Mouse (Mus musculus): ENCODE results near the gene Bmpr1b. TPM values are rescaled to one million over a fixed set of nuclear protein-coding genes. Genes with fewer than 3 reads are reported as not detected.

Bmpr1b gene
- polyA plus RNA-seq, 1 experiment from 2014 or later = 4.0 TPM

DNA sequence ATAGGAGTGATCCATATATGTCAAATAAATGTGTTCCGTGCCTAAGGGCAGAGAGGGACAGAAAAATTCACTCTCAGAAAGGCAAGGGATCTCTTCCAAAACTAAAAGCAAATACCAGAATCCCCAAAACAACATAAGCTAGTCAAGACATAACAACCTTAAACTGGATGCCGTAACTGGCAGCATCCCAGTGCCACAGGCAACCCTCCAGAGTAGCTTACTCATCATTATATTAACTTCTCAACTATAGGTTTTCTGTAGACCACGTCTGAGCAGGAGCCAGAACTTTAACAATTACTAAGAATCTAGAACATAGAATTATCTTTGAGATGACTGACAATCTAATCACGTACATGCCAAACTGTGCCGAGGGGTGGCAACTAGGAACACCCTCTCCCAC is 128.9 kb downstream of the Bmpr1b start:
- H3K36me3 ChIP-seq (ENCODE audit: control insufficient read depth, insufficient read depth, low read length) = no peaks in the 10 kb centered on the region
- no peak overlapping the region for H3K4me3 ChIP-seq (ENCODE audit: low read length)
- no peak overlapping the region for H3K9ac ChIP-seq (ENCODE audit: low read length)
- H3K4me1 ChIP-seq (replicated peaks; ENCODE audit: control insufficient read depth, insufficient read depth, low read length) = no peaks in the 10 kb centered on the region
- WGBS = 85% methylated on average over 5 of the region's 5 CpGs
- no peak overlapping the region for H3K27ac ChIP-seq (ENCODE audit: low read length)
- no peaks in the 10 kb centered on the region for H3K27me3 ChIP-seq (ENCODE audit: control insufficient read depth, insufficient read depth, low read depth, low read length)
- ATAC-seq (ENCODE audit: low read depth) = no peak
- no peak overlapping the region for H3K4me2 ChIP-seq (ENCODE audit: low read depth, low read length)
- no peaks in the 10 kb centered on the region for H3K9me3 ChIP-seq (ENCODE audit: control insufficient read depth, low read length)

DNA sequence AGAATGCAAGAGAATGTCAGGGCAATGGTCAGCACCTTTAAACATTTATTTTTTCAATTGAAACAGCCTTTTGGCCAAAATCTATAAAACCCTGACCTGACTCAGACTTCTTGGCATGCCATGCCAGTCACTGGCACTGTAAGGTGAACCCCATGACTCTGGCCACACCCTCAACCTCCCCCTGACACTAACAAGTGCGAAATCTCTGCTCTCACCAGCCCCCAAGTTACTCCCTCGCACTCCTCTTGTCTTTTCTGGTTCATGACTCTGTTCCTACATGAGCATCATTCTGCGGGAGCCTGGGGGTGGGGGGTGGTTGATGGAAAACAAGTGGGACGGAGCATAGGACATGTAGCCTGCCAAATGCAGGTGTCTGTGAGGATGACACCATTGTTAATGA is 135.1 kb downstream of the Bmpr1b start:
- Histone ChIP-seq H3K9ac (ENCODE audit: low read length) (no peak overlapping the region), H3K27me3 (ENCODE audit: control insufficient read depth, insufficient read depth, low read depth, low read length) (no peaks in the 10 kb centered on the region), H3K9me3 (ENCODE audit: control insufficient read depth, low read length) (no peaks in the 10 kb centered on the region), H3K4me1 (replicated peaks; ENCODE audit: control insufficient read depth, insufficient read depth, low read length) (no peaks in the 10 kb centered on the region), H3K36me3 (ENCODE audit: control insufficient read depth, insufficient read depth, low read length) (no peaks in the 10 kb centered on the region), H3K4me2 (ENCODE audit: low read depth, low read length) (no peak overlapping the region), H3K4me3 (ENCODE audit: low read length) (no peak overlapping the region), H3K27ac (ENCODE audit: low read length) (no peak overlapping the region)
- ATAC-seq (ENCODE audit: low read depth) = no peak
- WGBS = 54% methylated on average over 4 of the region's 4 CpGs

DNA sequence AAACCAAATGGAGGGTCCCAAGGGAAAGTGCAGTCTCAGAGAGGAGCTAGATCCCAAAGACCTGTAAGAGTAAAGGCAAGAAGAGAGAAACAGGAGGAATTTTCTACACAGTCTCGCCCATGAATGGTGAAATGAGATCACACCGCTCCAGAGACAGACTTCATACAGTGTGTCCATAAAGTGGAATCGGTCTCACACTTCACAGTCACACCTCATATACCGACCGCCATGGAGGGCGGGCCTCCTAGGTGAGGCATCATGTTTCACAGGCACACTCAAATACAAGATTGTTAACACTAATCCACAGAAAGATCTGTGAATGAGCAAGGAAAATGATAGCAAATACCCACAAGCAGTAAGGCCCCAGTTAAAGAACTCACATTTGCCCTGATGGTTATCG is 149.5 kb downstream of the Bmpr1b start:
- Histone ChIP-seq H3K36me3 (ENCODE audit: control insufficient read depth, insufficient read depth, low read length) (no peaks in the 10 kb centered on the region), H3K9ac (ENCODE audit: low read length) (no peak overlapping the region), H3K9me3 (ENCODE audit: control insufficient read depth, low read length) (no peaks in the 10 kb centered on the region), H3K27ac (ENCODE audit: low read length) (no peak overlapping the region), H3K4me2 (ENCODE audit: low read depth, low read length) (no peak overlapping the region), H3K4me1 (replicated peaks; ENCODE audit: control insufficient read depth, insufficient read depth, low read length) (no peaks in the 10 kb centered on the region), H3K27me3 (ENCODE audit: control insufficient read depth, insufficient read depth, low read depth, low read length) (no peaks in the 10 kb centered on the region), H3K4me3 (ENCODE audit: low read length) (no peak overlapping the region)
- no peak for ATAC-seq (ENCODE audit: low read depth)
- WGBS = 67% methylated on average over 7 of the region's 7 CpGs

DNA sequence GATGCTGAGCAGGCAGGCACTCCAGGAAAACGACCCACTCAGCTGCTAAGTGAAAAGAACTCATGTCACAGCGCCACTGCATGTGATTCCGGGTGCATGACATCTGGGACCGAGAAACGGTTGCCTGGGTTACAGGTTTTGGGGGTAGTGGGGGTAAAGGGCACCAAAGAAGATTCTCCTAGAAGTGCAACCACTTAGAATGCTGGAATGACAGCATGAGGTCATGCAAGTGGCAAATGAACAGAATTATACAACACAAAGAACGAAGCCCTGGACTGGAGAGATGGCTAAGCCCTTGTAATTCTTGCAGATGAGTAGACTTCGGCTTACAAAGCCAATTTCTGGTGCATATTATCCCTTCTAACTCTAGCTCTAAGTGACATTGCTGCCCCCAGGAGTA is 184.7 kb downstream of the Bmpr1b start:
- ATAC-seq (ENCODE audit: low read depth) = no peak
- Histone ChIP-seq H3K9me3 (ENCODE audit: control insufficient read depth, low read length) (no peaks in the 10 kb centered on the region), H3K36me3 (ENCODE audit: control insufficient read depth, insufficient read depth, low read length) (no peaks in the 10 kb centered on the region), H3K27ac (ENCODE audit: low read length) (no peak overlapping the region), H3K4me2 (ENCODE audit: low read depth, low read length) (no peak overlapping the region), H3K9ac (ENCODE audit: low read length) (no peak overlapping the region), H3K4me3 (ENCODE audit: low read length) (no peak overlapping the region), H3K27me3 (ENCODE audit: control insufficient read depth, insufficient read depth, low read depth, low read length) (no peaks in the 10 kb centered on the region), H3K4me1 (replicated peaks; ENCODE audit: control insufficient read depth, insufficient read depth, low read length) (no peaks in the 10 kb centered on the region)
- 45% methylated on average over 7 of the region's 7 CpGs for WGBS

DNA sequence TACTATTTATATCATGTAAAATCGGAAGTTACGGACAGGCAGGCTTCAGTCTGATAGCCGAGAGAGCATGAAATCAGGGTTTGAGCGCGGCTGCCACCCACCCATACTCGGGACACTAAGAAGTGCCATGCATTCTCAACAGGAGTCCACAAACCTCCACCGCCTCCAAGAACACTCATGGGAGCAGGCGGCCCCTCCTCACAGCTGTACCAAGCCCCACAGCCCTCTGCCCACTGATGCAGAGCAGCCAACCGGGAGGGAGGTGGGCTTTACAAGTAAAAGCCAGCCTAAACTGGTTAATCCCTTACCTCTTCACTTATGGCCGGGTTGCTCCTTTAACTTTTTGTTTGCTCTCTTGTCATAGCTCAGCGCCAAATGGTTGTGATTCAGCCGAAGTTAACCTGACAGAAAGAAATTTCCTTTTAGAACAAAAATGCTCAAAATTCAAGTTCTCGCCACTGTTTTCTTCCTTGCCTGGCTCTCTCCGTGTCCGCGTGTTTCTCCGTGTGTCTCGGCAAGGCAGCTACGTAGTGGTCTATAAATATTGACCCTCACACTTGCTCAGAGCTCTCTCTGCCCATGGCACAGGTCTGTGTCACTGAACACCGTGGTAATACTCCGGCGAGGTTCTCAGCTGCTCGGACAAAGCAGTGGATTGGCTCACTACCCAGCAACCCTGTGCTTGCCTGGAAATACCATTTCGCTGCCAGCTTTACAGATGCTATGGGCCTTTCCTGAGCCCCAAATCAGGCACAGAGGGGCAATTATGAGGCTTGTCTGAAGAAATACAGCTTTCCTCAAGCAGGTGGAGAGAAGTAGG is 187.4 kb downstream of the Bmpr1b start:
- Histone ChIP-seq H3K27ac (ENCODE audit: low read length) (0 out of 2 replicates have a peak overlapping the region, but pooled peaks have one; percentile 20), H3K4me2 (ENCODE audit: low read depth, low read length) (peak overlapping the region; percentile 43), H3K9me3 (ENCODE audit: control insufficient read depth, low read length) (no peaks in the 10 kb centered on the region), H3K4me3 (ENCODE audit: low read length) (peak overlapping the region; percentile 31), H3K36me3 (ENCODE audit: control insufficient read depth, insufficient read depth, low read length) (no peaks in the 10 kb centered on the region), H3K9ac (ENCODE audit: low read length) (no peak overlapping the region; the same call in none of the 2 replicates), H3K4me1 (replicated peaks; ENCODE audit: control insufficient read depth, insufficient read depth, low read length) (0 out of 2 replicates have a peak, but pooled peaks cover 2% of the 10 kb centered on the region), H3K27me3 (ENCODE audit: control insufficient read depth, insufficient read depth, low read depth, low read length) (no peaks in the 10 kb centered on the region)
- peak; percentile 67; the same call in 1 of the 2 replicates for ATAC-seq (ENCODE audit: low read depth)
- WGBS = 63% methylated on average over 24 of the region's 24 CpGs

DNA sequence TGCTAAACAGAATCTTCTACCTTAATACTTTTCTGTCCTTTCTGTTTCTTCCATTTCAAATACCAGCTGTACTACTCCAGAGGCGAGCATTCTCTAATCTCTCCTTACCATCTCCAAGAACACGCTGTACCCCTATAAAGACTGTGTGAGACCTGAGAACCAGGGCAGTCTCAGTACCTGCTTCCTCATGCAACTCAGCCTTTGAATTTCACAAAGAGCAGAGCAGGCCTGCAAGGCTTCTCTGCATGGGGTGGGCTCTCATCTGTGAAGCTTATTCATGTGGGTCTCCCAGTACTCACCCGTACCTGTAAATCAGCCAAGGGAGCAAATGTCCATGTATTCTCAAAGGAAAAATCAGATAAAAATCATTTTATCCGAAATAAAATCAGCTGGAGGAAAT is 203.0 kb downstream of the Bmpr1b start:
- H3K27me3 ChIP-seq (ENCODE audit: control insufficient read depth, insufficient read depth, low read depth, low read length) = no peaks in the 10 kb centered on the region
- no peaks in the 10 kb centered on the region for H3K36me3 ChIP-seq (ENCODE audit: control insufficient read depth, insufficient read depth, low read length)
- no peak for ATAC-seq (ENCODE audit: low read depth)
- no peak overlapping the region for H3K27ac ChIP-seq (ENCODE audit: low read length)
- no peak overlapping the region for H3K4me3 ChIP-seq (ENCODE audit: low read length)
- no peaks in the 10 kb centered on the region for H3K4me1 ChIP-seq (replicated peaks; ENCODE audit: control insufficient read depth, insufficient read depth, low read length)
- H3K4me2 ChIP-seq (ENCODE audit: low read depth, low read length) = no peak overlapping the region
- WGBS = 69% methylated on average over 4 of the region's 4 CpGs
- H3K9me3 ChIP-seq (ENCODE audit: control insufficient read depth, low read length) = no peaks in the 10 kb centered on the region
- no peak overlapping the region for H3K9ac ChIP-seq (ENCODE audit: low read length)

DNA sequence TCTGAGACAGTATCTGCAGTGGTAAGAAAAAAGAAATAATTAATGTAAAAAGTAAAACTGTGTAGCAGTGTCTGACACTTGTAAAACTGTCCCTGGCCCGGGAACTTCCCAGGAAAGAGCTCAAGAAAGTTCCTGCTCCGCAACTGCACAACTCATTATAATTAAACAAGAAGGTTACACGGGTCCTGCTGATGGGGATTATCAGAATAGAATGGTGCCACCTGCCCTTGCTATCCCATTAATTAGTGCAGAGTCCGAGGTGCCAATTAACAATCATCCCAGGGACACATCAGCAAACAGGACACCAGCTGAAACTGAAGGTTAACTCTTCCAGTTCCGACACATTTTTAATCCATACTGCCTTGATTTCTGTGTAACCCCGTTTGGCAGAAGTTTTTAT is 216.3 kb downstream of the Bmpr1b start:
- Histone ChIP-seq H3K9me3 (ENCODE audit: control insufficient read depth, low read length) (no peaks in the 10 kb centered on the region), H3K4me2 (ENCODE audit: low read depth, low read length) (no peak overlapping the region), H3K4me3 (ENCODE audit: low read length) (no peak overlapping the region), H3K9ac (ENCODE audit: low read length) (no peak overlapping the region), H3K27me3 (ENCODE audit: control insufficient read depth, insufficient read depth, low read depth, low read length) (no peaks in the 10 kb centered on the region), H3K27ac (ENCODE audit: low read length) (no peak overlapping the region), H3K4me1 (replicated peaks; ENCODE audit: control insufficient read depth, insufficient read depth, low read length) (0 out of 2 replicates have a peak, but pooled peaks cover 2% of the 10 kb centered on the region), H3K36me3 (ENCODE audit: control insufficient read depth, insufficient read depth, low read length) (no peaks in the 10 kb centered on the region)
- 48% methylated on average over 6 of the region's 6 CpGs for WGBS
- ATAC-seq (ENCODE audit: low read depth) = no peak

DNA sequence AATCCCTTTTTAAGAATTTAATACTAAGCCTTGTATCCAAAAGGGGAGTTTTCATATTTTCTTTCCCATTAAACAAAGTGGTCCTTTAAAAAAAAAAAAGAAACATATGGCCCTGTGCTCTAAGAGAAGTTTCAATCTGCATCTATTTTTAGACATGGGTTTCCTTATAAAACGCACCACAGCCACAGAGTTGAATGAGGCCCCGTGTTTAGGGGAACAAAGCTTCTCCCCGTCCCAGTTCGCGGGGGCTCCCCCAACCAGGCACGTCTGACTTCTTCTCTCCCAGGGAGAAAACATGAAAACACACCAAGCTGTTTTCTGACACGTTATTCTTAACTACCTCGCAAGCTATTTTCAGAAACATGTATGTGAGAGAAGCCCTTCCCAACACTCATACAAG is 218.6 kb downstream of the Bmpr1b start:
- no peak overlapping the region for H3K4me2 ChIP-seq (ENCODE audit: low read depth, low read length)
- 58% methylated on average over 8 of the region's 8 CpGs for WGBS

DNA sequence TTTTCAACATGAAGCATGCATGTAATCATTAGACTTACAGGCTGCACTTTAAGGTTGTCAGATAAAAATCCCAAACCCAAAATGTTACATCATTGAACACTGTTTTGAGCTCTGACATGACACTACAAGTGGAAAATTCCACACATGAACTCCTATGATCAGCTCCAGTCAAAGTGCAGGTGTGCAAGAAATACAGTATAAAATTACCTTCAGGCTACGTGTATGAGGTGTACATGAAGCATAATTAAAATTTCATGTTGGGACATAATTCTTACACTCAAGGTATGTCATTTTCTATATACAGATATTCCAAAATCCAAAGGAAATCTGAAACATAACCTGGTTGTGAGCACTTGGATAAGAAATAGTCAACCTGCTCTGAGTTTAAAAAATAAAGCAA is 220.7 kb downstream of the Bmpr1b start:
- Histone ChIP-seq H3K4me2 (ENCODE audit: low read depth, low read length) (no peak overlapping the region), H3K27me3 (ENCODE audit: control insufficient read depth, insufficient read depth, low read depth, low read length) (no peaks in the 10 kb centered on the region), H3K9me3 (ENCODE audit: control insufficient read depth, low read length) (no peaks in the 10 kb centered on the region), H3K4me3 (ENCODE audit: low read length) (no peak overlapping the region), H3K36me3 (ENCODE audit: control insufficient read depth, insufficient read depth, low read length) (no peaks in the 10 kb centered on the region), H3K4me1 (replicated peaks; ENCODE audit: control insufficient read depth, insufficient read depth, low read length) (0 out of 2 replicates have a peak, but pooled peaks cover 2% of the 10 kb centered on the region), H3K27ac (ENCODE audit: low read length) (no peak overlapping the region), H3K9ac (ENCODE audit: low read length) (no peak overlapping the region)
- ATAC-seq (ENCODE audit: low read depth) = no peak
- WGBS = 82% methylated on average over 1 of the region's 1 CpGs

More for the DNA sequence above, 218.6 kb downstream of the Bmpr1b start:
- no peaks in the 10 kb centered on the region for H3K27me3 ChIP-seq (ENCODE audit: control insufficient read depth, insufficient read depth, low read depth, low read length)
- 0 out of 2 replicates have a peak, but pooled peaks cover 2% of the 10 kb centered on the region for H3K4me1 ChIP-seq (replicated peaks; ENCODE audit: control insufficient read depth, insufficient read depth, low read length)
- ATAC-seq (ENCODE audit: low read depth) = no peak
- no peak overlapping the region for H3K4me3 ChIP-seq (ENCODE audit: low read length)
- H3K9me3 ChIP-seq (ENCODE audit: control insufficient read depth, low read length) = no peaks in the 10 kb centered on the region
- H3K36me3 ChIP-seq (ENCODE audit: control insufficient read depth, insufficient read depth, low read length) = no peaks in the 10 kb centered on the region
- H3K27ac ChIP-seq (ENCODE audit: low read length) = no peak overlapping the region
- no peak overlapping the region for H3K9ac ChIP-seq (ENCODE audit: low read length)

All from lung, embryonic 16.5 days (tissue).